Mouse (Mus musculus) midbrain, postnatal 0 days (tissue): ENCODE measurements around the gene March7. TPM values are rescaled to one million over a fixed set of nuclear protein-coding genes. Genes with fewer than 3 reads are reported as not detected.

ENCODE experiments used
- ATAC-seq: fragments of 200-750 bp; cut with Nextera tagmentation; 2 replicates; pipeline ENCODE4 v1.8.0; 2017; ENCODE audit warnings: moderate number of reproducible peaks, mild to moderate bottlenecking, moderate TSS enrichment, moderate library complexity; ENCODE audit not compliant: low FRiP score
- DNase-seq: peaks from one replicate; pipeline ENCODE4 v3.0.0-alpha.2; 2015; ENCODE audit warnings: low spot score
- H3K27ac ChIP-seq: fragments of 300-500 bp; sonication (generic); 2 replicates; pipeline ENCODE4 v1.5.1; 2014; ENCODE audit warnings: low read depth, mild to moderate bottlenecking, low read length, mixed read lengths
- H3K27me3 ChIP-seq: fragments of 300-500 bp; sonication (generic); 2 replicates; pipeline ENCODE4 v1.6.1; 2014; ENCODE audit warnings: low read length, control low read depth, mixed read lengths; ENCODE audit not compliant: insufficient read depth
- H3K36me3 ChIP-seq: fragments of 300-500 bp; sonication (generic); 2 replicates; pipeline ENCODE4 v1.6.1; 2014; ENCODE audit warnings: low read length, control low read depth, mixed read lengths; ENCODE audit not compliant: insufficient read depth
- H3K4me1 ChIP-seq: fragments of 300-500 bp; sonication (generic); 2 replicates; pipeline ENCODE4 v1.6.1; 2014; ENCODE audit warnings: mild to moderate bottlenecking, control low read depth, antibody characterized with exemption, low read length, mixed read lengths; ENCODE audit not compliant: insufficient read depth
- H3K4me2 ChIP-seq: fragments of 300-500 bp; sonication (generic); 2 replicates; pipeline ENCODE4 v1.6.1; 2014; ENCODE audit warnings: low read depth, mild to moderate bottlenecking, low read length, mixed read lengths; ENCODE audit not compliant: poor library complexity, severe bottlenecking
- H3K4me3 ChIP-seq: fragments of 300-500 bp; sonication (generic); 2 replicates; pipeline ENCODE4 v1.5.1; 2014; ENCODE audit warnings: low read depth, mild to moderate bottlenecking, low read length, moderate library complexity
- H3K9ac ChIP-seq: fragments of 300-500 bp; sonication (generic); replicated peaks from 2 replicates; pipeline ENCODE4 v1.6.1; 2014; ENCODE audit warnings: mild to moderate bottlenecking, low read length, moderate library complexity, mixed read lengths; ENCODE audit not compliant: poor library complexity, severe bottlenecking
- H3K9me3 ChIP-seq: fragments of 300-500 bp; sonication (generic); 2 replicates; pipeline ENCODE4 v1.6.1; 2016; ENCODE audit warnings: low read length, control low read depth
- CTCF ChIP-seq: IDR thresholded peaks from 2 replicates; pipeline ENCODE4 v1.5.1; 2016; ENCODE audit warnings: antibody characterized with exemption, mild to moderate bottlenecking
- WGBS: fragments of 180-500 bp; shearing (Covaris S2); extraction: QIAGEN DNeasy Blood & Tissue Kit; methylation state at CpG from one replicate; pipeline ENCODE4 v1.1.7; 2014; 5-methylcytosine and 5-hydroxymethylcytosine counted together
- polyA plus RNA-seq: library from polyadenylated mRNA; unstranded; fragments of >200 nt; fragmentation: Nextera tagmentation; extraction: Ambion mirVana; gene quantifications from 2 replicates; pipeline ENCODE4 v1.2.1, GENCODE M21; 2015
- total RNA-seq: library from RNA; depleted of rRNA; stranded (reverse); fragments of >200 nt; gene quantifications from 2 replicates; pipeline ENCODE4 v1.2.3, GENCODE M21; 2014

The March7 gene
- total and polyA plus RNA-seq, 2 experiments from 2014 or later = 67.1 to 76.2 TPM

DNA sequence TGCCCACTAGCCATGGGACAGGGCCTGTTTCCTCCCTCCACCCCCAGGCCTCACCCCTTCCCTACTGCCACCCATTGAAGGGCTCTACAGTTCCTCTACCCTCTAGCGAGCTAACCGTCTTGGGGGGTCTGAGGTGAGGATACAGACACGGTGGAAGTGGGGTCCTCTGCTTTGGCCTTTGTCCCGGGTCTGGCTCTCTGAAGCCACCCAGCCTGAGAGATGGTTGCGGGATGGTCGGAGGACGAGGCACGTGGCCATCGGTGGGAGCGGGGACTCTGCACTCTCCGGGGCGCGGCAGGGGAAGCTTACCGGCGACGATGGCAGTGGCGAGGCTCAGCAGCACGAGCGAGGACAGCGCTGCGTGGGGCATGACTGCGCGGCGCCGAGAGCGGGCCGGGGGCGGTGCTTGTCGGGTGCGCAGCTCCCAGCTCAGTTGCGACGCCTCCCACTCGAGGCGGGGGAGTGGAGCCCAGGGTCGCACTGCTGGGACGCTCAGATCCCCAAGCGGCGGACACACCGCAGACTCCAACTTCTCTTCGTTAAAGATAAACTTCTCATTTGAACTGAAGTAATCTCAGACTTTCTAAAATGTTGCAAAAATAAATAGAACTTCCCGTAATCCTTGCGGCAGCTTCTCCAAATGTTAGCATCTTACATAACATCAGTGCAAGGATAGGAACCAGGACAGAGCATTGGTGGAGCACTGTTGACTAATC is 74.2 kb downstream of the March7 start:
- Histone ChIP-seq H3K9ac (peak overlapping the region; percentile 46), H3K27me3 (peaks cover 6% of the 10 kb centered on the region; the same call in 1 of the 2 replicates), H3K4me2 (peak overlapping the region; percentile 99), H3K27ac (no peak overlapping the region), H3K4me1 (no peaks in the 10 kb centered on the region), H3K9me3 (no peaks in the 10 kb centered on the region), H3K4me3 (peak overlapping the region; percentile 47), H3K36me3 (no peaks in the 10 kb centered on the region)
- WGBS = under 1% methylated on average over 39 of the region's 42 CpGs
- TF ChIP-seq CTCF = peak; percentile 7; the same call in 1 of the 2 replicates
- ATAC-seq (peak; percentile 72), DNase-seq (peak; percentile 26)

DNA sequence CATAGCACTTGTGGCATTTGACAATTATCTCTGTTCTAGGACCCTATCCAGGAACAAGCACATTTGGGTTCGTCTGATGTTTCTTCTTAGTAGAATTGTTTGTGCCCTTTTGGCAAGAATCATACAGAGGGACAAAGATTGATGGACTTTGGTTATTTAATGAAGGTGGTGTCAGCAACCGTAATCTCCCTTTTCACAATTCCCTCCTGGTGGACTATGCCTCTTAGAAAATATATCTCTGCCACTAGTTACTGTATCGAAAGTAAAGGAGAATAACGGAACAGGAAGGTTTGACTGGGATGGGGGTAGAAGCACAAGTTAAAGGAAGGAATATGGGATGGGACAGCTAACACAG is 74.8 kb downstream of the March7 start, which contains the start of gene Cd302:
TSS of gene Cd302 (minus strand) at position 22 of the 355 bp plus-strand sequence.
- H3K27me3 ChIP-seq = peaks cover 6% of the 10 kb centered on the region; the same call in 1 of the 2 replicates
- TF ChIP-seq CTCF = no peak
- no peaks in the 10 kb centered on the region for H3K36me3 ChIP-seq
- ATAC-seq (no peak), DNase-seq (no peak)
- peak within 1 kb of the TSS; percentile 99 for H3K4me2 ChIP-seq
- peak within 1 kb of the TSS; percentile 46 for H3K9ac ChIP-seq
- no peak within 1 kb of the TSS for H3K27ac ChIP-seq
- no peaks in the 10 kb centered on the region for H3K9me3 ChIP-seq
- WGBS = 65% methylated on average over 4 of the region's 4 CpGs
- H3K4me1 ChIP-seq = no peaks in the 10 kb centered on the region
- peak within 1 kb of the TSS; percentile 47 for H3K4me3 ChIP-seq

DNA sequence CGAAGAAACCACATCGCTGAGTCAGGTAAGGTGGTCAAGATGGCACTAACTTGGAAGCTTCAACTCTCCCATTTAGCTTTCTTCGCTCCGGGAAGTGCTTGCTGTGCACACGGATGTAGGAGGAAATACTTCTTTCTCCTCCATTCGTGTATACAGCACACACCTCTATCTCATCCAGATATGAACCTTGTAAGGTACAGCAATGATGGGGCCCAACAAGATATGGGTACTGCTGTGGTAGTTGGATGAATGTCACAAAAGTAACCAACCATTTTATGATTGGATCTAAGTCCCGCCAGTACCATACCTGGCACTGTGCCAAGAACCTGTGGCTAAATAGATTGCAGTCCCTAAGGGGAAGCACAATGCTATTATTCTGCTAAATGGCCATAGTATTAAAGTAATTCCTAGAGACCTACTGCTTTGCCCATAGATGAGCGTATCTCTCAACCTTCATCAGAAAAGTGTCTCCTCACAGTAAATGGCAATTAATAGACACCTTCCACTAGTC is 75.5 kb downstream of the March7 start:
- H3K9ac ChIP-seq = no peak overlapping the region
- TF ChIP-seq CTCF = no peak
- DNase-seq (no peak), ATAC-seq (no peak)
- H3K36me3 ChIP-seq = no peaks in the 10 kb centered on the region
- WGBS = 89% methylated on average over 8 of the region's 8 CpGs
- no peaks in the 10 kb centered on the region for H3K9me3 ChIP-seq
- H3K27me3 ChIP-seq = peaks cover 6% of the 10 kb centered on the region; the same call in 1 of the 2 replicates
- H3K4me1 ChIP-seq = no peaks in the 10 kb centered on the region
- no peak overlapping the region for H3K4me3 ChIP-seq
- no peak overlapping the region for H3K4me2 ChIP-seq
- H3K27ac ChIP-seq = no peak overlapping the region

DNA sequence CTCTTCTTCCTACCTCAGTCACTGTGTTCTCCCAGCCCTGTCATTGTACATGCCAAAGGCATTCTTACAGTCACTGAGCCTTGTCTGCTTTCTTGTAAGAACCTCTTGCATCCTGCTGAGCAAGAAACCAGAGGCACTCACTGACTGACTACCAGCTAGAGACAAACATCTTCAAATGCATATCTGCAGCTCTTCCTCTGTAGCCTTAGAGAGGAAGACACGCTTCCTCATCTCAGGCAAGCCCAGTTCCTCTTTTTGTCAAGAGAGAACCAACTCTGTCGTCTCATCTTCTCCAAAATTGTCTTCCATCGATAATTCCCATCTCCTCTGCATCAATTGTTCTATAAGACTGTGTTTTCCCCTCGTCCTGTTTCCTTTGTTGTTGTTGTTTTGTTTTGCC is 78.9 kb downstream of the March7 start:
- Histone ChIP-seq H3K9me3 (no peaks in the 10 kb centered on the region), H3K27me3 (peaks cover 6% of the 10 kb centered on the region; the same call in 1 of the 2 replicates), H3K36me3 (no peaks in the 10 kb centered on the region), H3K4me3 (no peak overlapping the region), H3K9ac (no peak overlapping the region), H3K4me1 (no peaks in the 10 kb centered on the region), H3K4me2 (no peak overlapping the region), H3K27ac (no peak overlapping the region)
- WGBS = 81% methylated on average over 4 of the region's 4 CpGs
- ATAC-seq = no peak
- no peak for TF ChIP-seq CTCF
- DNase-seq = no peak

DNA sequence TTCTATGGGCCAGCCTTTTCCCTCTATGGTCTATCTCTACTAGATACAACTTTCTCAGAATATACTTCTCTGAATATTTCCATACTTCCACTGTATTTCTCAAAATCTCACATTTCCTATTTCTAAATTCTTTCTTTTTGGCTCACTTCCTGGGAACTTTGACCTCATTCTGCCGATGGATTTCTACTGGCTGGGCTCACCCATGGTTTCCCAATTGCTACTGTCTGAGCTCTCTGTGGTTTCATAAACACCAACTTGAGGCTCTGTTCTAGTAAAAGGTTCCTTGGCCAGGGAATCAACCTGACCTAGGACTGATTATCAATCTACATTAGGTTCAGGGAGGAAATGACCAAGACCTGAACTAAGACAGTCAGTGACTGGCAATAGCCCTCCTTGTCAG is 79.8 kb downstream of the March7 start:
- no peak for DNase-seq
- 90% methylated on average over 1 of the region's 1 CpGs for WGBS
- Histone ChIP-seq H3K27ac (no peak overlapping the region), H3K4me2 (no peak overlapping the region), H3K9me3 (no peaks in the 10 kb centered on the region), H3K4me1 (no peaks in the 10 kb centered on the region), H3K4me3 (no peak overlapping the region), H3K27me3 (peaks cover 6% of the 10 kb centered on the region; the same call in 1 of the 2 replicates), H3K36me3 (no peaks in the 10 kb centered on the region), H3K9ac (no peak overlapping the region)
- no peak for ATAC-seq
- no peak for TF ChIP-seq CTCF

DNA sequence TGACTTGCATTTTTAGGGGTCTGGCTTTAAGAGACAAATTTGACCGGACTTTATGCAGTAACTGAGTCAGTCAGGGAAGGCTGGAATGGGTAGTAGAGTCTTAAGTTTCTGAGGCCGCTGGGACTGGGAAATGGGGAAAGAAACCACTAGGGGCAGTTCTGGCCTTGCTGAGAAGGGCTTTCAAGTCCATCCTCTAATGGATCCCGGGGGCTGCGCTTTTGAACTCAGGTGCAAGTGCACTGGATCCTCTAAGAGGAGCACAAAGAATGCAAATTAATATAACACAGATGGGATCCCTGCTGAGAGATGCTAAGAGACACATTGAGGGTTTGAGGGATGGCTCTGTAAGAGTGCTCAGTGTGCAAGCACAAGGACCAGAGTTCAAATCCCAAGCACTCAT is 81.7 kb downstream of the March7 start:
- no peak for ATAC-seq
- 90% methylated on average over 4 of the region's 4 CpGs for WGBS
- H3K4me2 ChIP-seq = no peak overlapping the region
- no peak for DNase-seq
- TF ChIP-seq CTCF = no peak
- no peaks in the 10 kb centered on the region for H3K36me3 ChIP-seq
- no peak overlapping the region for H3K9ac ChIP-seq
- H3K27me3 ChIP-seq = no peaks in the 10 kb centered on the region
- H3K9me3 ChIP-seq = no peaks in the 10 kb centered on the region
- no peak overlapping the region for H3K4me3 ChIP-seq
- no peak overlapping the region for H3K27ac ChIP-seq
- H3K4me1 ChIP-seq = no peaks in the 10 kb centered on the region
